Mouse (Mus musculus): ENCODE measurements around the gene Mrgprg. TPM values are rescaled to one million over a fixed set of nuclear protein-coding genes. Genes with fewer than 3 reads are reported as not detected.
A peak's percentile ranks its signal among the peaks of the same experiment; 100 is the strongest.

Gene Mrgprg
- polyA plus RNA-seq, 1 experiment from 2014 or later: not detected

DNA sequence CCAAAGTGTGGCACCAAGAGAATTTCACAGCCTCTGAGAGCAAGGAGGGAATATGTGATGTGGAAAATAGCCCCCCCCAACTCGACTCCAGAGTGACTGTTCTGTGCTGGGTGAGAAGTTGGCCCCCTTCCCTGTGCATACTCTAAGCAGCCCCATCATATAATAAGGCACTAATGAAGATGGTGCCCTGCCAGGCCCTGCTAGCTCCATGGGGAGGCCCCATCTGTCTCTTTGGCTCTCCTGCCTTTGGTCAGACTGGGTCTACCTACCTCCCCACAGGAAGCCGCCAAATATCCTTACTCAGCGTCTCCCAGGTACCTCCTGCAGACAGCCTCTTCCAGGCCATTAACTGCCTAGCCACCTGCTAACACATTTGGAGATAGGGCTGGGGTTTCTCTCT is 7.8 kb downstream of the Mrgprg start:
- Histone ChIP-seq H3K9me3 (replicated peaks; ENCODE audit: control insufficient read depth, low read length) (no peaks in the 10 kb centered on the region), H3K4me3 (ENCODE audit: low read depth, low read length) (no peak overlapping the region), H3K36me3 (ENCODE audit: control insufficient read depth, insufficient read depth, low read length) (no peaks in the 10 kb centered on the region), H3K27ac (ENCODE audit: low read depth, low read length) (no peak overlapping the region), H3K4me1 (ENCODE audit: control insufficient read depth, insufficient read depth, low read length) (peaks cover 8% of the 10 kb centered on the region), H3K4me2 (no peak overlapping the region), H3K9ac (ENCODE audit: low read depth, low read length) (no peak overlapping the region), H3K27me3 (ENCODE audit: control insufficient read depth, insufficient read depth, low read length) (peaks cover 42% of the 10 kb centered on the region)
- WGBS (ENCODE audit: insufficient replicate concordance): 64% methylated on average over 3 of the region's 3 CpGs
- ATAC-seq (replicated peaks; ENCODE audit: insufficient number of reproducible peaks, low FRiP score, low TSS enrichment): no peak

- no peak overlapping the region for H3K27ac ChIP-seq (ENCODE audit: low read depth, low read length)
- no peak for ATAC-seq (replicated peaks; ENCODE audit: insufficient number of reproducible peaks, low FRiP score, low TSS enrichment)
- H3K4me1 ChIP-seq (ENCODE audit: control insufficient read depth, insufficient read depth, low read length): peaks cover 12% of the 10 kb centered on the region
- peaks cover 43% of the 10 kb centered on the region for H3K27me3 ChIP-seq (ENCODE audit: control insufficient read depth, insufficient read depth, low read length)
- no peak overlapping the region for H3K9ac ChIP-seq (ENCODE audit: low read depth, low read length)
- no peaks in the 10 kb centered on the region for H3K36me3 ChIP-seq (ENCODE audit: control insufficient read depth, insufficient read depth, low read length)
- H3K9me3 ChIP-seq (replicated peaks; ENCODE audit: control insufficient read depth, low read length): no peaks in the 10 kb centered on the region
- H3K4me3 ChIP-seq (ENCODE audit: low read depth, low read length): no peak overlapping the region
- H3K4me2 ChIP-seq: no peak overlapping the region
- 56% methylated on average over 3 of the region's 3 CpGs for WGBS (ENCODE audit: insufficient replicate concordance)
These were observed 9.1 kb downstream of the Mrgprg start for GRCm38 (mm10) chr7:143757696-143758095.

DNA sequence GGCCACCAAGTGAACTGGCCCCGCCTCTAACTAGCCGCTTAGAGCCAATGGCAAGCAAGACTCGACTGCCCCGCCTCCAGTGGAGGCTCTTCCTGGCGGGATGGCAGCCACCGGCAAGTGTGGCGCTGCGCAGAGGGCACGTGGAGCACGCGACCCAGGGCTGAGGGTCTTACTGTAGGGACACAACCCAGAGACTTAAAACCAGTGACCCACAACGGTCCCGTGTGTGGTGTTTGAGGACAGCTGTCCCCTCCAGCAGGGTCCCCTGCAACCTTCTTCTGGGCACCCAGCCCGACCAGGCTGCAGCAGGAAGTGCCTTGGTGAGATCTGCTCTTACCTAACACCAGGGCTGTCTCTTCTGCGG is 9.8 kb downstream of the Mrgprg start:
- Histone ChIP-seq H3K4me3 (ENCODE audit: low read depth, low read length) (peak overlapping the region; percentile 35), H3K4me1 (ENCODE audit: control insufficient read depth, insufficient read depth, low read length) (peaks cover 19% of the 10 kb centered on the region), H3K9me3 (replicated peaks; ENCODE audit: control insufficient read depth, low read length) (no peaks in the 10 kb centered on the region), H3K27ac (ENCODE audit: low read depth, low read length) (no peak overlapping the region), H3K36me3 (ENCODE audit: control insufficient read depth, insufficient read depth, low read length) (no peaks in the 10 kb centered on the region), H3K27me3 (ENCODE audit: control insufficient read depth, insufficient read depth, low read length) (peaks cover 38% of the 10 kb centered on the region), H3K9ac (ENCODE audit: low read depth, low read length) (peak overlapping the region; percentile 52; the same call in 1 of the 2 replicates), H3K4me2 (peak overlapping the region; percentile 79)
- 4% methylated on average over 15 of the region's 15 CpGs for WGBS (ENCODE audit: insufficient replicate concordance)
- ATAC-seq (replicated peaks; ENCODE audit: insufficient number of reproducible peaks, low FRiP score, low TSS enrichment): peak; percentile 73

DNA sequence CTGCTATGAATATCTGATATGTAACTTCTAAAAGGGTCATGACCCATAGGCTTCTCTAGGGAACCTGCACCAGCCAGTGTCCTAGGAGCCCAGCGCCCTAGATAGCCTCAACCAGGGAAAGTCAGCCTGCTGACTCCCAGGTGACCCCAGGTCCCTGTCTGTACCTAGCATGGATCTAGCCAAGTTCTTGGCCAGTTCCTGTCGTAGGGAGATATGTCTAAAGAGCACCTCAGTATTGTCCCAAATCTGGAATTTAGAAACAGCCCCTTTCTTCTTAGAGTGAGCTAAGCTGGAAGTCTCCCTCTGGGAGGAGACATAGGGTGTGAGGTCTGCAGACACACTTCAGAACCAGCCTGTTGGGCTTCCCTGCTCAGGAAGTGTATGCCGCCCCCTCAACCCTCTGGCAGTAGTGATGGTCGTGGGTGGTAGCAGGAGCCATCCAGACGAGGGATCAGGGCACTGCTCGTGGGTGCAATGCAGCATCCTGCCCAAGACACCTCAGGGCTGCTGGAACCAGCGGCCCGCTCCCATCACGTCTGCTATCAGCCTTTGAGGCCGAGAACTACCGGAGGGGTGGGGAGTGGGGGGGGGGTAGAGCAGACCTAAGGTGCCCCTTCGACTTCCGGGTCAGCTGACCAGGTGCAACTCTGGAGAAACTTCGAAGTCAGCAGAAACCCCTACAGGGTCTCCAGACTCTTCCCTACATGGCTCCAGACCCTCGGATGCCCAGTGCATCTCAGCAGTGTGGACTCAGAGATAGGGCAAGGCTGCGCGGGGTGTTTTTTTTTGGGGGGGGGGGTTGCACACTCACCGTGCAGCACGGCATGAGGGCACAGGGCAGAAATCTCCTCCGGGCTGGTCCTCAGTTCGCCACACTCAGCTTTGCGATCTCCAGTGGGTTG is 10.4 kb downstream of the Mrgprg start, which contains the start of gene Osbpl5:
TSS of gene Osbpl5 (minus strand) at position 861 of the 902 bp plus-strand sequence.
- no peaks in the 10 kb centered on the region for H3K9me3 ChIP-seq (replicated peaks; ENCODE audit: control insufficient read depth, low read length)
- peak within 1 kb of the TSS; percentile 52; the same call in 1 of the 2 replicates for H3K9ac ChIP-seq (ENCODE audit: low read depth, low read length)
- H3K27me3 ChIP-seq (ENCODE audit: control insufficient read depth, insufficient read depth, low read length): peaks cover 38% of the 10 kb centered on the region
- ATAC-seq (replicated peaks; ENCODE audit: insufficient number of reproducible peaks, low FRiP score, low TSS enrichment): no peak
- H3K36me3 ChIP-seq (ENCODE audit: control insufficient read depth, insufficient read depth, low read length): no peaks in the 10 kb centered on the region
- H3K27ac ChIP-seq (ENCODE audit: low read depth, low read length): no peak within 1 kb of the TSS
- peak within 1 kb of the TSS; percentile 35 for H3K4me3 ChIP-seq (ENCODE audit: low read depth, low read length)
- H3K4me1 ChIP-seq (ENCODE audit: control insufficient read depth, insufficient read depth, low read length): peaks cover 24% of the 10 kb centered on the region
- WGBS (ENCODE audit: insufficient replicate concordance): 20% methylated on average over 22 of the region's 22 CpGs
- peak within 1 kb of the TSS; percentile 79 for H3K4me2 ChIP-seq

- no peak for ATAC-seq (replicated peaks; ENCODE audit: insufficient number of reproducible peaks, low FRiP score, low TSS enrichment)
- H3K27ac ChIP-seq (ENCODE audit: low read depth, low read length): no peak overlapping the region
- peaks cover 24% of the 10 kb centered on the region for H3K4me1 ChIP-seq (ENCODE audit: control insufficient read depth, insufficient read depth, low read length)
- WGBS (ENCODE audit: insufficient replicate concordance): 65% methylated on average over 9 of the region's 9 CpGs
- no peaks in the 10 kb centered on the region for H3K9me3 ChIP-seq (replicated peaks; ENCODE audit: control insufficient read depth, low read length)
- H3K36me3 ChIP-seq (ENCODE audit: control insufficient read depth, insufficient read depth, low read length): no peaks in the 10 kb centered on the region
- H3K9ac ChIP-seq (ENCODE audit: low read depth, low read length): no peak overlapping the region
- H3K4me2 ChIP-seq: no peak overlapping the region
- H3K27me3 ChIP-seq (ENCODE audit: control insufficient read depth, insufficient read depth, low read length): peaks cover 38% of the 10 kb centered on the region
- no peak overlapping the region for H3K4me3 ChIP-seq (ENCODE audit: low read depth, low read length)
These were observed 11.3 kb downstream of the Mrgprg start for GRCm38 (mm10) chr7:143755357-143756124.

GRCm38 (mm10) chr7:143753990-143754715 is 12.6 kb downstream of the Mrgprg start:
- H3K4me2 ChIP-seq: no peak overlapping the region
- WGBS (ENCODE audit: insufficient replicate concordance): 40% methylated on average over 5 of the region's 5 CpGs
- no peak overlapping the region for H3K4me3 ChIP-seq (ENCODE audit: low read depth, low read length)
- peaks cover 47% of the 10 kb centered on the region for H3K27me3 ChIP-seq (ENCODE audit: control insufficient read depth, insufficient read depth, low read length)
- no peaks in the 10 kb centered on the region for H3K9me3 ChIP-seq (replicated peaks; ENCODE audit: control insufficient read depth, low read length)
- no peak overlapping the region for H3K27ac ChIP-seq (ENCODE audit: low read depth, low read length)
- peaks cover 24% of the 10 kb centered on the region for H3K4me1 ChIP-seq (ENCODE audit: control insufficient read depth, insufficient read depth, low read length)
- no peak for ATAC-seq (replicated peaks; ENCODE audit: insufficient number of reproducible peaks, low FRiP score, low TSS enrichment)
- no peak overlapping the region for H3K9ac ChIP-seq (ENCODE audit: low read depth, low read length)
- H3K36me3 ChIP-seq (ENCODE audit: control insufficient read depth, insufficient read depth, low read length): no peaks in the 10 kb centered on the region

GRCm38 (mm10) chr7:143752606-143753005 is 14.2 kb downstream of the Mrgprg start:
- Histone ChIP-seq H3K27me3 (ENCODE audit: control insufficient read depth, insufficient read depth, low read length) (peaks cover 38% of the 10 kb centered on the region), H3K4me2 (no peak overlapping the region), H3K9ac (ENCODE audit: low read depth, low read length) (no peak overlapping the region), H3K4me3 (ENCODE audit: low read depth, low read length) (no peak overlapping the region), H3K9me3 (replicated peaks; ENCODE audit: control insufficient read depth, low read length) (no peaks in the 10 kb centered on the region), H3K27ac (ENCODE audit: low read depth, low read length) (no peak overlapping the region), H3K36me3 (ENCODE audit: control insufficient read depth, insufficient read depth, low read length) (no peaks in the 10 kb centered on the region), H3K4me1 (ENCODE audit: control insufficient read depth, insufficient read depth, low read length) (peaks cover 27% of the 10 kb centered on the region)
- 52% methylated on average over 3 of the region's 3 CpGs for WGBS (ENCODE audit: insufficient replicate concordance)
- no peak for ATAC-seq (replicated peaks; ENCODE audit: insufficient number of reproducible peaks, low FRiP score, low TSS enrichment)

DNA sequence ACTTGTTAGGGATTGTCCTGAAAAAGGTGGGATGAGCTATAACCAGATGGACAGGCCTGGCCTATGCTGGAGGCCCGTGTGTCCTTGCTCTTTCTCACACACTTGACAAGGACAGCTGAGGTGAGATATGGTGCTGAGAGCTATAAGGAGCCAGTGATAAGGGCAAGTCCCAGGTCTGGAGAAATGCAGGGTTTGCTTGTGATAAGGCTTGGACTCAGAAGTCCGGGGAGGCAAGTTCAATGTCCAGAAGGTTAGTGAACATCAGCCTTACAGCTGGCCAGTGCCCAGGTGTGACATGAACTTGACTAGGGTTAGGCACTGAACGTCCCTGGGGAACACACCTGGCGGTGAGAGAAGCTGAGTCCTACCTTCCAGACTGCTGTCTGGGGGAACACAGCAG is 14.7 kb downstream of the Mrgprg start:
- no peaks in the 10 kb centered on the region for H3K9me3 ChIP-seq (replicated peaks; ENCODE audit: control insufficient read depth, low read length)
- H3K36me3 ChIP-seq (ENCODE audit: control insufficient read depth, insufficient read depth, low read length): no peaks in the 10 kb centered on the region
- 34% methylated on average over 4 of the region's 4 CpGs for WGBS (ENCODE audit: insufficient replicate concordance)
- no peak overlapping the region for H3K4me3 ChIP-seq (ENCODE audit: low read depth, low read length)
- no peak overlapping the region for H3K4me2 ChIP-seq
- no peak for ATAC-seq (replicated peaks; ENCODE audit: insufficient number of reproducible peaks, low FRiP score, low TSS enrichment)
- H3K4me1 ChIP-seq (ENCODE audit: control insufficient read depth, insufficient read depth, low read length): peaks cover 24% of the 10 kb centered on the region
- peaks cover 36% of the 10 kb centered on the region for H3K27me3 ChIP-seq (ENCODE audit: control insufficient read depth, insufficient read depth, low read length)
- H3K9ac ChIP-seq (ENCODE audit: low read depth, low read length): no peak overlapping the region
- H3K27ac ChIP-seq (ENCODE audit: low read depth, low read length): no peak overlapping the region

Data from heart, embryonic 11.5 days (tissue).